Mouse (Mus musculus) hindbrain, embryonic 16.5 days (tissue): Measurements from ENCODE around the gene Pappa2. TPM values are rescaled to one million over a fixed set of nuclear protein-coding genes. Genes with fewer than 3 reads are reported as not detected.

Experiments used
- ATAC-seq: fragments of 200-750 bp; cut with Nextera tagmentation; 2 replicates; pipeline ENCODE4 v1.8.0; 2017; ENCODE audit warnings: moderate TSS enrichment, moderate library complexity
- H3K27ac ChIP-seq: fragments of 300-500 bp; sonication (generic); 2 replicates; pipeline ENCODE4 v1.5.1; 2014; ENCODE audit warnings: low read depth, mild to moderate bottlenecking, control low read depth, low read length, moderate library complexity
- H3K27me3 ChIP-seq: fragments of 300-500 bp; sonication (generic); replicated peaks from 2 replicates; pipeline ENCODE4 v1.6.1; 2014; ENCODE audit warnings: low read length; ENCODE audit not compliant: control insufficient read depth, insufficient read depth
- H3K36me3 ChIP-seq: fragments of 300-500 bp; sonication (generic); 2 replicates; pipeline ENCODE4 v1.6.1; 2014; ENCODE audit warnings: mild to moderate bottlenecking, low read length, moderate library complexity, mixed read lengths; ENCODE audit not compliant: control insufficient read depth, insufficient read depth
- H3K4me1 ChIP-seq: fragments of 300-500 bp; sonication (generic); 2 replicates; pipeline ENCODE4 v1.6.1; 2014; ENCODE audit warnings: low read depth, low read length; ENCODE audit not compliant: control insufficient read depth, insufficient read depth
- H3K4me2 ChIP-seq: fragments of 300-500 bp; sonication (generic); 2 replicates; pipeline ENCODE4 v1.6.1; 2014; ENCODE audit warnings: mild to moderate bottlenecking, low read length, control low read depth, moderate library complexity
- H3K4me3 ChIP-seq: fragments of 300-500 bp; sonication (generic); 2 replicates; pipeline ENCODE4 v1.5.1; 2014; ENCODE audit warnings: mild to moderate bottlenecking, low read length, control low read depth, moderate library complexity
- H3K9ac ChIP-seq: fragments of 300-500 bp; sonication (generic); 2 replicates; pipeline ENCODE4 v1.6.1; 2014; ENCODE audit warnings: low read depth, mild to moderate bottlenecking, control low read depth, low read length, moderate library complexity
- H3K9me3 ChIP-seq: fragments of 300-500 bp; sonication (generic); 2 replicates; pipeline ENCODE4 v1.6.1; 2014; ENCODE audit warnings: mild to moderate bottlenecking, low read length, moderate library complexity; ENCODE audit not compliant: control insufficient read depth
- WGBS: fragments of 180-500 bp; shearing (Covaris S2); extraction: QIAGEN DNeasy Blood & Tissue Kit; methylation state at CpG from one replicate; pipeline ENCODE4 v1.1.7; 2014; 5-methylcytosine and 5-hydroxymethylcytosine counted together
- polyA plus RNA-seq: library from polyadenylated mRNA; unstranded; fragments of >200 nt; fragmentation: Nextera tagmentation; extraction: Ambion mirVana; gene quantifications from 2 replicates; pipeline ENCODE4 v1.2.1, GENCODE M21; 2015

The Pappa2 gene
- polyA plus RNA-seq: 0.71 and 0.79 TPM in 2 replicates

GRCm38 (mm10) chr1:158980390-158980789 is at the start of gene Pappa2:
Pappa2 (minus strand) TSS chr1:158980490.
- no peak within 1 kb of the TSS for H3K27ac ChIP-seq
- H3K36me3 ChIP-seq: no peaks in the 10 kb centered on the region
- H3K27me3 ChIP-seq: no peaks in the 10 kb centered on the region
- 73% methylated on average over 1 of the region's 1 CpGs for WGBS
- no peak within 1 kb of the TSS for H3K4me3 ChIP-seq
- no peak for ATAC-seq
- no peak within 1 kb of the TSS for H3K4me2 ChIP-seq
- no peaks in the 10 kb centered on the region for H3K4me1 ChIP-seq
- H3K9ac ChIP-seq: no peak within 1 kb of the TSS
- no peaks in the 10 kb centered on the region for H3K9me3 ChIP-seq

GRCm38 (mm10) chr1:159029106-159029505 is 48.8 kb upstream of the Pappa2 start:
- ATAC-seq: no peak
- 92% methylated on average over 2 of the region's 2 CpGs for WGBS
- Histone ChIP-seq H3K4me1 (no peaks in the 10 kb centered on the region), H3K4me2 (no peak overlapping the region), H3K27me3 (no peaks in the 10 kb centered on the region), H3K36me3 (no peaks in the 10 kb centered on the region), H3K9ac (no peak overlapping the region), H3K4me3 (no peak overlapping the region), H3K9me3 (no peaks in the 10 kb centered on the region), H3K27ac (no peak overlapping the region)

DNA sequence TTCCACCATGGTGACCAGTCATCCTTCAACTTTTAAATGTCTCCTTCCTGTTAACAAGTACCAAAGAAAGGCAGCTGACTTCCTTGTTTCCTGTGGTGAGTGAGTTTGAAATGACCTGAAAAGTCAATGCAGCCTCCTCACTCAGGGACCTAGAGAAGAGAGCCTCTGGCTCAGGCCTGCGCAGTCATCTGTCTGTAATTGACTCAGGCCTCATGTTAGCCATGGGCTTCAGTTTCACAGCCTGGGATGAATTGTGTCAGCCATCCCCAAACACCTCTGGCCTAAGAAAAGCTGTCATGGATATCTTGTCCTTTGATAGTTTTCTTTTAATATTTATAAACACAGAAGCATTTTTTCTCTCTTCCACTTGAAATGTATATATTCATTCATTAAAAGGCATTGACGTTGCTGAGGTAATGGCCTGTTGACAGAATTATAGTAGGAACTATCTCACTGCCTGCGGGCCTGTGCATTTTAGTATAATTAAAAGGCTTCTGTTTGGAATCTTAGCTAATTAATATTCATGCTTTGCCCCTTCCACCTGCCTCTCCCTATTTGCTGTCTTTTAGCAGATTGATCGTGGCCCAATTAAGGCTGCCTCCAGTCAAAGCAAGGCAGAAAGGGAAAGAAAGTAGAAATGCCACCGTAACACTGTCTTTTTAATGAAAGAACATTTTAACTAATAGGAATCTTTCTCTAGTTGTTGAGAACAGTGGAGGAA is 34.8 kb upstream of the Pappa2 start:
- H3K9me3 ChIP-seq: no peaks in the 10 kb centered on the region
- no peaks in the 10 kb centered on the region for H3K27me3 ChIP-seq
- WGBS: 35% methylated on average over 5 of the region's 5 CpGs
- no peaks in the 10 kb centered on the region for H3K36me3 ChIP-seq
- H3K4me1 ChIP-seq: no peaks in the 10 kb centered on the region
- no peak for ATAC-seq
- H3K27ac ChIP-seq: no peak overlapping the region
- H3K4me3 ChIP-seq: no peak overlapping the region
- no peak overlapping the region for H3K4me2 ChIP-seq
- no peak overlapping the region for H3K9ac ChIP-seq

- 89% methylated on average over 3 of the region's 3 CpGs for WGBS
- ATAC-seq: no peak
Observed at GRCm38 (mm10) chr1:158987042-158987441, 6.8 kb upstream of the Pappa2 start.

GRCm38 (mm10) chr1:158962340-158962739 is 17.9 kb downstream of the Pappa2 start:
- no peaks in the 10 kb centered on the region for H3K27me3 ChIP-seq
- no peak for ATAC-seq
- H3K4me1 ChIP-seq: no peaks in the 10 kb centered on the region
- no peak overlapping the region for H3K9ac ChIP-seq
- no peak overlapping the region for H3K4me3 ChIP-seq
- no peak overlapping the region for H3K27ac ChIP-seq
- no peak overlapping the region for H3K4me2 ChIP-seq
- no peaks in the 10 kb centered on the region for H3K36me3 ChIP-seq
- no peaks in the 10 kb centered on the region for H3K9me3 ChIP-seq
- WGBS: 82% methylated on average over 5 of the region's 5 CpGs

More at GRCm38 (mm10) chr1:158987042-158987441, 6.8 kb upstream of the Pappa2 start:
- Histone ChIP-seq H3K4me3 (no peak overlapping the region), H3K4me2 (no peak overlapping the region), H3K9me3 (no peaks in the 10 kb centered on the region), H3K4me1 (no peaks in the 10 kb centered on the region), H3K27me3 (no peaks in the 10 kb centered on the region), H3K9ac (no peak overlapping the region), H3K36me3 (no peaks in the 10 kb centered on the region), H3K27ac (no peak overlapping the region)

DNA sequence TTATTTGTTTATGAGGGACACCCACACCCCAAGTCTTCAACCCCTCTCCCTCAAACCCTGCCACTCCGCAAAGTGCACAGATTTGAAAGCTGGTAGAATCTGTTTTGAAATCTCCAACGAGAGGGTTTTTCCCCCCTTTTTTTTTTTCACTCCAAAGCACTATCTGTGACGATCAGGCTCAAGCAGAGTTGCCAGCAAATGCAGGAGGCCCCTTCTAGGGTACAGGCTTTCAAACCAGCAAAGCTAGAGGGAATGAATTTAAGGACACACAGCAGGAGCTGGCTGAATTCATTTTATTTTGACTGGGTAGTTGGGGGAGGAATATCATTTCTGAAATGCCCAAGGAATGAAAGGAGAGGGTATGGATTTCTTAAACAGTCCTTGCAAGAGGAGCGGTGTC is 19.3 kb downstream of the Pappa2 start:
- no peak overlapping the region for H3K27ac ChIP-seq
- H3K4me1 ChIP-seq: no peaks in the 10 kb centered on the region
- no peaks in the 10 kb centered on the region for H3K27me3 ChIP-seq
- H3K9ac ChIP-seq: no peak overlapping the region
- peak; percentile 44 for ATAC-seq
- H3K4me3 ChIP-seq: peak overlapping the region; percentile 18; the same call in 1 of the 2 replicates
- WGBS: 27% methylated on average over 4 of the region's 4 CpGs
- H3K9me3 ChIP-seq: no peaks in the 10 kb centered on the region
- no peaks in the 10 kb centered on the region for H3K36me3 ChIP-seq
- H3K4me2 ChIP-seq: peak overlapping the region; percentile 49

DNA sequence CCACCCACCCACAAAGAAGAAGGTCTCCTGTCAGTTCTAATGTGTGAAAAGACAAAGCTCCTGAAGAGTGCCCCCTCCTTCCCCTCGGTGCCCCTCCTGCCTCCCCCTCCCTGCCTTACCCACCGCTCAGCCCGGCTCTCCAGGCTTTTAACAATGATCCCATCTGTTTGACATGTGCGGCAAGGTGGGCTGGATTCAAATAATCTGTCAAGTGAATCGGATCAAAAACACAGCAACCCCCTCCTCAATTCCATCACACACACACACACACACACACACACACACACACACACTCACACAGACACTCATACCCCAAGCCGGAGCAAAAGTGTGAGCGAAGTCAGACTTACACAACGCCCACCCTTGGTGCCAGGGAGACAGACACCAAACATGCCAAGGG is 19.7 kb downstream of the Pappa2 start:
- no peaks in the 10 kb centered on the region for H3K9me3 ChIP-seq
- H3K9ac ChIP-seq: no peak overlapping the region
- H3K27me3 ChIP-seq: no peaks in the 10 kb centered on the region
- no peak overlapping the region for H3K27ac ChIP-seq
- H3K4me1 ChIP-seq: no peaks in the 10 kb centered on the region
- no peaks in the 10 kb centered on the region for H3K36me3 ChIP-seq
- ATAC-seq: peak; percentile 80
- H3K4me2 ChIP-seq: peak overlapping the region; percentile 49
- peak overlapping the region; percentile 18 for H3K4me3 ChIP-seq
- 18% methylated on average over 8 of the region's 8 CpGs for WGBS

GRCm38 (mm10) chr1:158956361-158956760 is 23.9 kb downstream of the Pappa2 start:
- no peak overlapping the region for H3K27ac ChIP-seq
- no peak overlapping the region for H3K4me2 ChIP-seq
- no peaks in the 10 kb centered on the region for H3K27me3 ChIP-seq
- H3K4me1 ChIP-seq: no peaks in the 10 kb centered on the region
- H3K9me3 ChIP-seq: no peaks in the 10 kb centered on the region
- no peak for ATAC-seq
- no peak overlapping the region for H3K9ac ChIP-seq
- no peak overlapping the region for H3K4me3 ChIP-seq
- H3K36me3 ChIP-seq: no peaks in the 10 kb centered on the region
- 89% methylated on average over 7 of the region's 7 CpGs for WGBS

- no peak for ATAC-seq
- Histone ChIP-seq H3K9ac (0 out of 2 replicates have a peak overlapping the region, but pooled peaks have one; percentile 19), H3K36me3 (no peaks in the 10 kb centered on the region), H3K9me3 (no peaks in the 10 kb centered on the region), H3K27ac (no peak overlapping the region), H3K27me3 (no peaks in the 10 kb centered on the region), H3K4me1 (no peaks in the 10 kb centered on the region), H3K4me2 (no peak overlapping the region), H3K4me3 (no peak overlapping the region)
- 61% methylated on average over 6 of the region's 6 CpGs for WGBS
Observed at GRCm38 (mm10) chr1:158954785-158955184, 25.5 kb downstream of the Pappa2 start.
